In genomic region chr8:94199202-94199869, GRCm38 (mm10) we compare ENCODE assay signal across 8 mouse cellular contexts. TPM values are rescaled to one million over a fixed set of nuclear protein-coding genes. Genes with fewer than 3 reads are reported as not detected.
A peak's percentile ranks its signal among the peaks of the same experiment; 100 is the strongest.
DNase-seq lines count a peak whose midpoint lies in the region; ATAC-seq and TF ChIP-seq lines count a peak whose summit lies in the region.

No protein-coding gene starts in this region.

- no peaks in the 10 kb centered on the region for H3K36me3 ChIP-seq in heart, postnatal 0 days (replicated peaks; ENCODE audit: control insufficient read depth, insufficient read depth, low read length)
- no peaks in the 10 kb centered on the region for H3K36me3 ChIP-seq in megakaryocyte, embryonic 14.5 days (replicated peaks; ENCODE audit: low read length)

- CTCF ChIA-PET in Patski (lab: Charles Lee) = interaction anchor here (0.7 to 3.7 kb wide), 22 partner anchors 9 to 607 kb away, joined by 3 to 69 read pairs (median 7); partner anchors contain the start of genes Bbs2, Mt1 and Nup93

- in situ Hi-C loops in Patski (cut with MboI; ENCODE audit: low pct_unique_long_range_greater_than_20kb) = no loop called here

- H3K9me3 ChIP-seq in heart, postnatal 0 days (replicated peaks; ENCODE audit: control insufficient read depth, low read length) = no peaks in the 10 kb centered on the region
- H3K9me3 ChIP-seq in megakaryocyte, embryonic 14.5 days = no peaks in the 10 kb centered on the region

- no peak overlapping the region for H3K9ac ChIP-seq in heart, postnatal 0 days (replicated peaks; ENCODE audit: low read depth, low read length)

- no peak overlapping the region for H3K4me3 ChIP-seq in gastrocnemius, adult 2 months
- no peak overlapping the region for H3K4me3 ChIP-seq in heart, postnatal 0 days (ENCODE audit: low read depth, low read length)
- H3K4me3 ChIP-seq in megakaryocyte, embryonic 14.5 days (replicated peaks) = peak overlapping the region; percentile 80

- intact Hi-C loops in gastrocnemius, adult 2 months (cut with DNase I) = loop anchor here (1.0 to 5.0 kb wide), 2 partner anchors 32 to 97 kb away; no protein-coding TSS in a partner anchor

- TF ChIP-seq EP300 in heart, postnatal 0 days (IDR thresholded peaks at IDR 0.05; ENCODE audit: low read depth) = no peak

- H3K4me2 ChIP-seq in heart, postnatal 0 days (ENCODE audit: low read depth, low read length) = no peak overlapping the region

- ATAC-seq in Patski = peak; percentile 57
- peak; percentile 30; the same call in 1 of the 2 replicates for ATAC-seq in heart, postnatal 0 days (ENCODE audit: insufficient read depth, low read depth)

- H3K4me1 ChIP-seq in heart, postnatal 0 days (ENCODE audit: control insufficient read depth, insufficient read depth) = no peaks in the 10 kb centered on the region
- H3K4me1 ChIP-seq in megakaryocyte, embryonic 14.5 days = peaks cover 7% of the 10 kb centered on the region

- 43% methylated on average over 10 of the region's 10 CpGs for WGBS in heart, postnatal 0 days

- no peaks in the 10 kb centered on the region for H3K27me3 ChIP-seq in Patski
- H3K27me3 ChIP-seq in heart, postnatal 0 days (ENCODE audit: control insufficient read depth, insufficient read depth, low read length) = 0 out of 2 replicates have a peak, but pooled peaks cover 3% of the 10 kb centered on the region
- peaks cover 12% of the 10 kb centered on the region for H3K27me3 ChIP-seq in megakaryocyte, embryonic 14.5 days (replicated peaks)

- DNase-seq in gastrocnemius, adult 2 months = peak; percentile 50
- no peak for DNase-seq in gastrocnemius, adult 8-10 months (ENCODE audit: low spot score in 2 of 2)
- no peak for DNase-seq in Patski (ENCODE audit: low read depth, low spot score)
- peak; percentile 75 for DNase-seq in embryo, embryonic 10 days (ENCODE audit: low spot score)
- peak; percentile 77 for DNase-seq in heart, postnatal 0 days (ENCODE audit: low spot score)
- peak; percentile 65 to 85 for DNase-seq in layer of hippocampus, postnatal 14 days (ENCODE audit: low spot score in 2 of 2)
- DNase-seq in spleen, postnatal 36 days (ENCODE audit: low spot score in 2 of 2) = peak; percentile 29 to 49

- H3K27ac ChIP-seq in gastrocnemius, adult 2 months = no peak overlapping the region
- no peak overlapping the region for H3K27ac ChIP-seq in heart, postnatal 0 days (ENCODE audit: low read depth)

- POLR2A ChIA-PET in Patski (lab: Charles Lee) = interaction anchor here (0.6 to 0.8 kb wide), 2 partner anchors 38 to 101 kb away, joined by 3 to 6 read pairs; partner anchors contain the start of gene Bbs2

- TF ChIP-seq CTCF in gastrocnemius, adult 2 months (IDR thresholded peaks at IDR 0.05) = peak; percentile 81
- TF ChIP-seq CTCF in Patski (IDR thresholded peaks at IDR 0.05) = peak; percentile 85
- TF ChIP-seq CTCF in heart, postnatal 0 days (IDR thresholded peaks at IDR 0.05; ENCODE audit: low read depth) = peak; percentile 83

RNA-seq across cellular contexts. Expression of gene Nup93, which starts 15.0 kb away (rescaled TPM):
- 10 to 100 TPM in 1 of 2 experiments, 1 to 10 TPM in 1; 8.6 to 12.4 TPM for total RNA-seq in gastrocnemius, adult 2 months (2021)
- 10 to 100 TPM in 3 of 4 experiments, 1 to 10 TPM in 1; 9.7 to 14.2 (median 12.1) TPM for total RNA-seq in gastrocnemius, adult 8-10 months (2022)
- 54.0 TPM for polyA plus RNA-seq in Patski (2021)
- total RNA-seq in heart, postnatal 0 days (2014; rRNA removed; ENCODE audit: low replicate concordance) = 21.9 and 71.8 TPM in 2 replicates
- 29.8 and 31.4 TPM in 2 replicates for polyA plus RNA-seq in heart, postnatal 0 days (2015; fragmentation: Nextera tagmentation; extraction: Ambion mirVana)
- total RNA-seq in layer of hippocampus, postnatal 14 days (2021) = 10 to 100 TPM; 54.8 to 56.1 TPM
- polyA plus RNA-seq in megakaryocyte, embryonic 14.5 days (2012; ENCODE audit: insufficient read depth, low replicate concordance) = 3.1 and 3.3 TPM in 2 replicates

RNA-seq across cellular contexts. Expression of gene Mt1, which starts 20.5 kb away (rescaled TPM):
- 100 to 1,000 TPM; 120 to 127 TPM for total RNA-seq in gastrocnemius, adult 2 months (2021)
- total RNA-seq in gastrocnemius, adult 8-10 months (2022) = 10 to 100 TPM; 11.7 to 74.5 (median 17.7) TPM
- 131 TPM for polyA plus RNA-seq in Patski (2021)
- 1,123 and 1,581 TPM in 2 replicates for total RNA-seq in heart, postnatal 0 days (2014; rRNA removed; ENCODE audit: low replicate concordance)
- 783 and 795 TPM in 2 replicates for polyA plus RNA-seq in heart, postnatal 0 days (2015; fragmentation: Nextera tagmentation; extraction: Ambion mirVana)
- 100 to 1,000 TPM; 472 to 625 TPM for total RNA-seq in layer of hippocampus, postnatal 14 days (2021)
- polyA plus RNA-seq in megakaryocyte, embryonic 14.5 days (2012; ENCODE audit: insufficient read depth, low replicate concordance) = 627 and 878 TPM in 2 replicates

RNA-seq across cellular contexts. Expression of gene Mt2, which starts 26.9 kb away (rescaled TPM):
- total RNA-seq in gastrocnemius, adult 2 months (2021) = 100 to 1,000 TPM; 103 to 148 TPM
- 10 to 100 TPM; 12.9 to 75.1 (median 15.1) TPM for total RNA-seq in gastrocnemius, adult 8-10 months (2022)
- 92.3 TPM for polyA plus RNA-seq in Patski (2021)
- 87.5 and 117 TPM in 2 replicates for total RNA-seq in heart, postnatal 0 days (2014; rRNA removed; ENCODE audit: low replicate concordance)
- polyA plus RNA-seq in heart, postnatal 0 days (2015; fragmentation: Nextera tagmentation; extraction: Ambion mirVana) = 65.7 and 83.0 TPM in 2 replicates
- total RNA-seq in layer of hippocampus, postnatal 14 days (2021) = 100 to 1,000 TPM; 467 to 654 TPM
- polyA plus RNA-seq in megakaryocyte, embryonic 14.5 days (2012; ENCODE audit: insufficient read depth, low replicate concordance) = 368 and 523 TPM in 2 replicates

RNA-seq across cellular contexts. Expression of gene Mt3, which starts 46.9 kb away (rescaled TPM):
- 1 to 10 TPM; 1.6 to 2.7 TPM for total RNA-seq in gastrocnemius, adult 2 months (2021)
- total RNA-seq in gastrocnemius, adult 8-10 months (2022) = 1 to 10 TPM in 3 of 4 experiments, not detected in 1; 2.0 to 2.4 (median 2.2) TPM
- not detected for polyA plus RNA-seq in Patski (2021)
- total RNA-seq in heart, postnatal 0 days (2014; rRNA removed; ENCODE audit: low replicate concordance) = 145 and 217 TPM in 2 replicates
- 67.4 and 72.3 TPM in 2 replicates for polyA plus RNA-seq in heart, postnatal 0 days (2015; fragmentation: Nextera tagmentation; extraction: Ambion mirVana)
- 1,000 to 10,000 TPM; 1,034 to 1,120 TPM for total RNA-seq in layer of hippocampus, postnatal 14 days (2021)
- not detected in 2 replicates for polyA plus RNA-seq in megakaryocyte, embryonic 14.5 days (2012; ENCODE audit: insufficient read depth, low replicate concordance)

Comparison
In these comparisons a context has a peak if more than half of its experiments do, and no peak if none do; other contexts are left out.
1. DNase-seq: peak in gastrocnemius, adult 2 months (single experiment), embryo, embryonic 10 days (single experiment), heart, postnatal 0 days (single experiment), layer of hippocampus, postnatal 14 days (2 of 2) and spleen, postnatal 36 days (2 of 2); none in gastrocnemius, adult 8-10 months (0 of 2) and Patski (single experiment).
2. Peak in every context shown above with its lines, with median percentiles within 50 percentile points of each other: CTCF ChIP-seq.